Mouse (Mus musculus): ENCODE measurements at regions not wholly inside any gene's neighbourhood (a gene's known extent, or its start where the extent isn't known, plus 50 kb on each side); places are given as distances from the start of the nearest gene placed in this dataset.
"Not testable (repeated sequence)": the region's sequence is repeated elsewhere in the genome, so short reads cannot be mapped to it uniquely, and the experiment has no call there.

DNA sequence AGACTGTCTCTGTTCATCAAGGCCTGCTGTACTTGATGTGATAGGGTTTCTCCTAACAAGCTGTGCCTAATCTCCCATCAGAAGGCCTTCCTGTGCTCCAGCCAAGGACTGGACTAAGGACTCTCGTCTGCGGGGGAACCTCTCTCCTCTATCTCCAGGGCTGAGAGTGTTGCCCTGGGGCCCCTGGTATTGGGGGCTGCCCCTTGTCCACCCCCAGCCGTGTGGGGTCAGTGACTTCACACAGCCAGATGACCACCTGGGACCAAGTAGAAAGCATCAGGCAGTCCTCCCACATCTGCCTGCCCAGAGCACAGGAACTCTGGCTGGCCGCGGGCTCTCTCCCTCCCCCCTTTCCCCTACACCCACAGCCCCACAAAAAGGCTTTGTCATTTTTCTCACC lies 651.5 kb upstream of the Kif2b start:
- DNase-seq (ENCODE audit: extremely low spot score) = no peak

DNA sequence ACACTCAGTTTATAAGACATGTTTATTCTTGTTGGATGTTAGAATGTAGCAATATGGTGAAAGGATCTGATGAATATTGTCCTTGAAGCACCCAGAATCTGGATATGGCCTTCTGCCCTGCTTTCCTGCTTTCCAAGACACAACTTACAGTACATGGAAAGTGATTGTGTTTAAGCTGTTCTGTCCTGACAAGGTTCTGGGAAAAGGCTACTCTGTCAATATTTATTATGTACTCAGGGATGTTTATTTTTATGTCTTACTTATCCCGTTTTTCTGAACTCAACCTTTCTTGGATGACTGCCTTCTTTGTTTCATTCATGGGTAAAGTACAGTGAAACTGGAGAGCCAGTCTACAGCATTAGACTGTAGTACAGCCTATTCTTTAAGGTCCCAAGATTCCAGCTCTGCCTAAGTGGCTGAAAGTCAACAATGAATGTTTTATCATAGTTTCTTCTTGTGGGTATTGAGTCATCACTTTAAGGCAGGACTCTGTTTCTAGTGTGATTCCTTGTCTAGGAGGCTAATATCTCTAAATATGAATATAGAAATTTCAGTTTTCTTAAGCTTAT lies 631.7 kb upstream of the Kif2b start:
- DNase-seq (ENCODE audit: extremely low spot score) = no peak

DNA sequence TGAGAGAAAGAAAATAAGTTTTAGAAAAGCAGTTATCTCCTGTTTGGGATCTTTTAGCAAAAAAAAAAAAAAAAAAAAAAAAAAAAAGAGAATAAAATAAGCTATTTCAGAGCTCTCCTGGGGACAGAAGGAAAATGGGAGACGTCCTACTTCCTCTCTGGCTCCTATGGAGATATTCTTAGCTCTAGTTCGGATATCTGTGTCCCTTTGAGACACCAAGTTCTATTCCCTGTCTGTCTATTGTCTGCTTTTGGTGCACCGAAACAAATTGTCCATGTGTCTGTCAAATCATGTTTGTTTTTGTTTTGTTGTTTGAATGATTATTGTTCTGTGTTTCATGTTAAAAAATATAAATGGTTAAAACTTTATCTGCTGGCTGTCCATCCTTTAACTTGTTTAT lies 601.0 kb upstream of the Kif2b start:
- DNase-seq (ENCODE audit: extremely low spot score) = not testable (repeated sequence)

DNA sequence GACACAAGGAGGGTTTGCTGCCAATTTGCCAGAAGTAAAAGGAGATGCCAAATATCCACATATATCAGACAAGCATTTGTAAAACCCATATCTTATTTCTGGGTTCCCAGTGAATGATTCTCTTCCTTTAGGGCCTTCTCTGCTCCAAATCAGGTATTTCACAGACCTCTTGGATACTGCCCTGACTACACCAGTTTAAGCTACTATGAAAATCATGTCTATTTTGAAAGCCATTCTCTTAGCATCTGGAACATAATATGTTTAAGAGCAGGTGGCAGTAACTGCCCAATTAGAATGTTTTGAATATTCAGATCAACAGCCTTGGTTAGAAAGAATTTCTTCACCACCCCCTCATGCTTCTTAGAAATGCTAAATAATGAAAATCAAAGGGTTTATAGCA lies 575.8 kb upstream of the Kif2b start:
- no peak for DNase-seq (ENCODE audit: extremely low spot score)

DNA sequence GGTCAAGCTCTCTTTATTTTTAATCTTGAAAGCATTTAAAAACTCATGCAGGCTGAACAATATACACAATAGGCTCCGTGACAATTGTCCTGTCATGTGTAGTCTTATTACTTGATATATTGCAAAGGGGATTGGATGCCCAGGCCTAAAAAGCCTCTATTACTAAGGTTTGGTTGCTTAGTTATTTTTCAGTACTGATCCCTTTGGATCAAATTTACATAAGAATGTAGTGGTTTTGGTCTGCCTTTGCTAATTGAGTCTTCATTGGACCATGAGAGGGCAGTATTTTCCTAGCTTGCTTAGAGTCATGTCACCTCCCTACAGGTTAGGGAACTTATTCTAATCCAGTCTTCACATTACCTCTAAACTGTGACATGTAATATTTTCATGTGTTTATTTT lies 558.3 kb upstream of the Kif2b start:
- peak; percentile 9 for DNase-seq (ENCODE audit: extremely low spot score)

DNA sequence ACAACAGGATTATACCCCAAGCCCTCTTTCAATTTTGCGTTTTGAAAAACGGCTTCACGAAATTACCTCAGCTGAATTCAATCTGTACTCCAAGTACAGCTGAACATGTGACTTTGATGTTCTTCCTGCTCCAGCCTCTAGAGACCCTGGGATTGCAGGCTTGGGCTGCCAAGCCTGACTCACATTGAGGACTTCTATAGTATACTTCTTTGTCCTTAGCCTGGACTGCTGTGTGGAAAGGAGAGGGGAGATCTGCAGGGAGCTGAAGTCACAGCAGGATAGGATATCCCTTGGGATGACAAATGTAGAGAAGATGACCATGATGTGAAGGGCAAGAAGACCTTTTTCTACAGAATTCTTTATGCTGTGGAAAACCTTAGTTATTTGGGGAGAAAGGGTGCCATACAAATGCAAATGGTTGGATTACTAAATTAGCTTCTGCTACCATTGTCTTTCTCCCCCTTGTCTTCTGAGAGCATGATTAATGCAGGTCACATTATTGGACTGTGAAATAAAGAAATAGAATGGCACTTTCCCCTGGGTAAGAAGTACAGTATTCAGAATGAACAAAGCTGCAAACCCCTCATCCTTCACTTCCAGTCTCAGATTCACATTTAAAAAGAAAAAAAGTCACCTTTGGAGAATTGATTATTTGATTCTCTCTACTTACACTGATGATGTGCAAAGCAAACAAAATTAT lies 557.7 kb upstream of the Kif2b start:
- peak; percentile 7 for DNase-seq (ENCODE audit: extremely low spot score)

DNA sequence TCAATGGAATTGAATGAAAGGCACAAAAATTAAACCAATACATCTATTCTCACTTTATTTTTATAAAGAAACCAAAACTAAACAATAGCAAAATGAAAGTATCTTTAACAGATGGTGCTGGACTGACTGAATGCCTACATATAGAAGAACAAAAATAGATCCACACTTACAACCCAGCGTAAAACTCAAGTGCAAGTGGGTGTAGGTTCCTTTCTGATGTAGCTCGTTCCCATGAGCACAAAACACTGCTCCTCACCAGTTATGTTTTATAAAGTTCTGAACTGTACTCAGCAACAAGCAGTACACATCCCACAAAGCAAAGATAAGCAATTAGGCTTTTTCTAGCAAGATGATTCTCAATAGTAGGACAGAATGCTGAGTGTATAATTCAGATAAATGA lies 507.4 kb upstream of the Kif2b start:
- DNase-seq (ENCODE audit: extremely low spot score) = no peak

DNA sequence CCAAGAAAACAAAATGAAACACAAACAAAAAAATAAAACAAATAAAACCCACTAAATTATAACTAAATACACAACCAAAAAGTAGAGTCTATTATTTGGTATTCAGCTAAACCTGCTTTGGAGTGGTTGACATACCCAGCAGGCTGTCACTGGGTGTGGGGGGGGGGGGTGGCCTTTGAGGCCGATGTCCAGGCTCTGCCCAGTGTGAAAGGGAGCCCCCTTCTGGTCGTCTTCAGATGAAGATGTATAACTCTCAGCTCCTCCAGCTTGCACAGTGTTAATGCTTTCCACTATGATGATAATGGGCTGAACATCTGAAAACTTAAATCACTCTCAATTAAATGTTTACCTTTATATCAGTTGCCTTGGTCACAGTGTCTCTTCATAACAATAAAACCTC lies 464.3 kb upstream of the Kif2b start:
- DNase-seq (ENCODE audit: extremely low spot score) = peak; percentile 12

DNA sequence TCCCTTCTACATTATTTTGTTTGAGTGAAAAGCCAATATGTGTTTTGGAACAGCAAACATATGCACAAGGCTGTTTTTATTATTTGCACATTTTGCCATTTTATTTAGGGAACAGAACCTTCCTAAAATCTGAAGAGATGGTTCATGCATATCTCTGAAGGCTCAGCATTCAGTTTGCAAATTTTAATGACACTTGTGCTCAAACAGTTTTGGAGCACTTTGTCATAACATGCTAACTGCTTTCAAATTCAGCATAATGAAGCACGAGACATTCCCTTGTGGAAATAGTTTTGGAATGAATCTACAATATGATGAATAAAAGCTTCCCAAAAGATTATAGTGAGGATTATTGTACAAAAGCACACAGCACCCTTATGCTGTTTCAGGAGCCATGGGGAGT lies 462.8 kb upstream of the Kif2b start:
- DNase-seq (ENCODE audit: extremely low spot score) = no peak

DNA sequence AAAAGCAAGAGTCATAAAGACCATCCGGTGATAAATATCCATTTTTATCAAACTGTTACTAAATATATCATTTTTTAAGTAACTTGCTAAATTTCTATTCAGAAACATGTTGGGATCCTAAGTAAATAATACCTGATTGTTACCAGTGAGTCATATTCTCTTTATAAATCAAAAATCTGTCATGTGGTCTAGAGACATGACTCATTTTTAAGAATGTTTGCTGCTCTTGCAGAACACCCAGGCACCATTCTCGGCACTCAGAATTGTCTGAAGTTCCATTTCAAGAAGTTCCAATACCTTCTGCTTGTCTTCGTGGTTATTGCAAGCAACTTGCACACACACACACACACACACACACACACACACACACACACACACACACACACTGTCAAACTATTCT lies 441.1 kb upstream of the Kif2b start:
- DNase-seq (ENCODE audit: extremely low spot score) = no peak

DNA sequence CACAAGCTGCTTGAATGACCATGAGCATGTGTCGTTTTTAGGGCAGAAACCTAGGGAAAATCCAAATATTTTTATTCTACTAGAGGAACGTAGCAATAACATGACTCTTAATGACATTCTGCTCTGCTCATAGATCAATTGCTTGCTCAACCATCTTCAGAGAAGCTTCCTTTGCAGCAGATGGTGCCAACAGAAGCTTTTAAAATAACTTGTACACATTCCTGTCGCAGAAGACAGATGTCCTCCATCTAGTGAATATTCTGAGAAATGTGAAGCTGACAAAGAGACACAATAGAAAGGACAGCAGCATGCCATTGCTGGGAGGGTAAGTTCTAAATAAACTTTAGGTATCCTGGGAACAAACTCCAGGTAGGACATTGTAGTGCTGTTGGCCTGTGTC lies 433.9 kb upstream of the Kif2b start:
- DNase-seq (ENCODE audit: extremely low spot score) = no peak

DNA sequence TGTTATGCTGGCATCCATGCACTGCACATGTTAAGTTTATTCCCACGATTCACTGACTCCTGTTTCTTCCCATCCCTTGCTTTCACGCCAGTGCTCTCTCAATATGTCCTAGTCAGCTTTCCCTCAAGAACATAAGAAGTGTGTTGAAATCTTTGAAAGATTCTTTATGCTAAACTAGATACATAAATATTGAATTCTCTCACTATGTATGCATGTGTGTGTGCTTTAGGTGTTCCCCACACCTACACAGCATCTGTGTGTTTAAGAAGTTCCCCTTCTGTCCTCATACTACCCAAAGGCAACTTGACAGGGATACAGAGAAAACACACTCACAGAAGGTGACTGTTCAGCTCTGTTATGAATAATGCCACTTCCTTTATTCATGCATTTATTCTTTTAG lies 418.2 kb upstream of the Kif2b start:
- no peak for DNase-seq (ENCODE audit: extremely low spot score)

DNA sequence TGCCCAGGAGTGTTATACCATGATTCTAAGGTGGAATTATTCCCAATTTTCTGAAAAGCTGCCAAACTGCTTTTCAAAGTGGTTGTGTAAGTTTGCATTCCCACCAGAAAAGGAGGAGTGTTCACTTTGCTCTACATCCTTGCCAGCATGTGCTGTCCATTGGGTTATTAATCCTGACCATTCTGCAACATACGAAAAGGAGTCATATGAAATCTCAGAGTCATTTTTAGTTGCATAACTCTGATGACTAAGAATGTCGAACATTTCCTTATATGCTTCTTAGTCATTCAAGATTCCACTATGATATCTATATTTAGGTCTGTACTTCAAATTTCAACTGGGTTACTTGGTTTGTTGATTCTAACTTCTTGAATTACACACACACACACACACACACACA lies 392.2 kb upstream of the Kif2b start:
- no peak for DNase-seq (ENCODE audit: extremely low spot score)

DNA sequence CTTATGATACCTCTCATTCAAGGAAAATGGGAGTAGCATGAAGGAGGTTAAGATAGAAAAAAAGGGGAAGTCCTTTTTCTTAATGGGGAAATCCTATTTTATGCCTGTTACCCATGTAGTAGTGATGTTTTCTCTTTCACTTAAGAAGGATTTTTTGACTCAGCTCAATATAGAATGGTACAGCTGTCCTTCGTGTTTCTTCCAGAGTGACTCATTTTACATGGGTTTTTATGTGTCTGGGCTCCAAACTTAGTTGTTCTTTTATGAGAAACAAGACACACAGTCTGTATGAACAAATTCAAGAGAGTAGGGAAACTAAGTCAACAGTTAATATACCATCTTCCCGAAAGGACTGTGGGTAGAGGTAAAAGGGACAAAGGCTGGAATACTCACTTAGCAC lies 367.0 kb upstream of the Kif2b start:
- DNase-seq (ENCODE audit: extremely low spot score) = no peak
